Mouse (Mus musculus) erythroblast, embryonic 14.5 days (primary cell): ENCODE measurements around the gene Tenm4.

Experiments used
- GATA1 ChIP-seq: IDR thresholded peaks from 2 replicates; pipeline ENCODE4 v1.6.1; 2012; ENCODE audit warnings: low read length, inconsistent platforms, mixed read lengths
- TAL1 ChIP-seq: IDR thresholded peaks from 3 replicates; pipeline ENCODE4 v1.6.1; 2012; ENCODE audit warnings: low read length, inconsistent platforms, mixed read lengths

GRCm38 (mm10) chr7:96568034-96568433 is 397.0 kb downstream of the Tenm4 start:
- no peak for TF ChIP-seq GATA1
- no peak for TF ChIP-seq TAL1
